Mouse (Mus musculus) kidney, adult 11 months (tissue): ENCODE results near the gene Twnk.
"Not testable (repeated sequence)": the region's sequence is repeated elsewhere in the genome, so short reads cannot be mapped to it uniquely, and the experiment has no call there.

Experiments
- DNase-seq: peaks from one replicate; pipeline ENCODE4 v3.0.0; 2022

The Twnk gene

GRCm38 (mm10) chr19:45025937-45026568 is 20.6 kb downstream of the Twnk start:
- DNase-seq, result no peak

GRCm38 (mm10) chr19:45026958-45027670 is 21.7 kb downstream of the Twnk start:
- no peak for DNase-seq

GRCm38 (mm10) chr19:45027848-45028247 is 22.4 kb downstream of the Twnk start:
- DNase-seq, result no peak

- no peak for DNase-seq
Observed at GRCm38 (mm10) chr19:45028746-45029145, 23.3 kb downstream of the Twnk start.

- no peak for DNase-seq
Observed at GRCm38 (mm10) chr19:45029571-45029970, 24.1 kb downstream of the Twnk start.

- peak; percentile 56 for DNase-seq
Observed at GRCm38 (mm10) chr19:45030111-45030510, 24.6 kb downstream of the Twnk start.

GRCm38 (mm10) chr19:45030746-45031693 is 25.6 kb downstream of the Twnk start:
- peak; percentile 79 for DNase-seq

- DNase-seq, result peak; percentile 71
Observed at GRCm38 (mm10) chr19:45031780-45032179, 26.3 kb downstream of the Twnk start.

- no peak for DNase-seq
Observed at GRCm38 (mm10) chr19:45032570-45033332, 27.3 kb downstream of the Twnk start.

GRCm38 (mm10) chr19:45036867-45037266 is 31.4 kb downstream of the Twnk start:
- DNase-seq, result no peak

- DNase-seq, result not testable (repeated sequence)
Observed at GRCm38 (mm10) chr19:45038198-45038597, 32.7 kb downstream of the Twnk start.

- no peak for DNase-seq
Observed at GRCm38 (mm10) chr19:45040214-45040613, 34.8 kb downstream of the Twnk start.

GRCm38 (mm10) chr19:45044389-45044927 is 39.0 kb downstream of the Twnk start:
- no peak for DNase-seq

- DNase-seq, result no peak
Observed at GRCm38 (mm10) chr19:45045236-45045635, 39.8 kb downstream of the Twnk start.

GRCm38 (mm10) chr19:45045651-45046050 is 40.2 kb downstream of the Twnk start, which contains the start of gene Pdzd7:
Pdzd7 (minus strand) TSS chr19:45045717.
- DNase-seq, result no peak

- peak; percentile 92 for DNase-seq
Observed at GRCm38 (mm10) chr19:45046523-45047321, 41.3 kb downstream of the Twnk start.

GRCm38 (mm10) chr19:45047417-45047934 is 42.0 kb downstream of the Twnk start, which contains the start of gene Sfxn3:
Sfxn3 (plus strand) TSS chr19:45047503.
- peak; percentile 91 for DNase-seq

GRCm38 (mm10) chr19:45047935-45048643 is 42.6 kb downstream of the Twnk start:
- peak; percentile 50 for DNase-seq

GRCm38 (mm10) chr19:45048644-45049365 is 43.3 kb downstream of the Twnk start:
- no peak for DNase-seq

- no peak for DNase-seq
Observed at GRCm38 (mm10) chr19:45049523-45049922, 44.1 kb downstream of the Twnk start.
